Mouse (Mus musculus) C2C12 (cell line): ENCODE measurements around the gene Pigz.

ENCODE experiments used
- CEBPB ChIP-seq: IDR thresholded peaks from one replicate; pipeline ENCODE4 v1.6.1; 2011; ENCODE audit warnings: low read depth, mild to moderate bottlenecking, control low read depth, moderate library complexity
- CTCF ChIP-seq: IDR thresholded peaks from one replicate; pipeline ENCODE4 v1.5.1; 2011; ENCODE audit not compliant: control insufficient read depth, insufficient read depth, insufficient read length
- MYOD1 ChIP-seq: IDR thresholded peaks from one replicate; pipeline ENCODE4 v1.6.1; 2011; ENCODE audit warnings: low read depth; ENCODE audit not compliant: control insufficient read depth, insufficient read length
- USF1 ChIP-seq: IDR thresholded peaks from one replicate; pipeline ENCODE4 v1.6.1; 2011; ENCODE audit warnings: low read depth, mild to moderate bottlenecking, control low read depth, moderate library complexity

GRCm38 (mm10) chr16:31993195-31993594 is 59.5 kb downstream of the Pigz start:
- no peak for TF ChIP-seq USF1
- no peak for TF ChIP-seq CEBPB
- TF ChIP-seq CTCF = no peak
- TF ChIP-seq MYOD1 = no peak
